Comparison of ENCODE assay signal across 21 mouse cellular contexts in the genomic region with DNA sequence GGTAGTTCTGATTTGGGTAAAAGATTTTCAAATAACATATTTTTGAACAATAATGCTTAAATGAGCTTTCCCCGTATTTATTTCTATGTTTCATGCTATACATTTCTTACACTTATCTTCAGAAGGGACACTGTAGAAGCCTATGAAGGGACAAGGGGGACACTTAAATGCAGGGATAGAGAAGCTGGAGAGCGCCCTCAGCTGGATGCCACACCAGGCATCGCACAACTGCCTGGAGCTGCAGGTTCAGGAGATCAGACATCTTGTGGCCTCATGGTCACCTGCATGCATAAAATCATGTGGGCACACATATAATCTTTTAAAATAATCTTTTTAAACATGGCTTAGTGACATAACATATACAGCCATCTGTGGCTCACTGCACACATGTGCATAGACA. TPM values are rescaled to one million over a fixed set of nuclear protein-coding genes. Genes with fewer than 3 reads are reported as not detected.
DNase-seq lines count a peak whose midpoint lies in the region; ATAC-seq and TF ChIP-seq lines count a peak whose summit lies in the region.
"Had no signal": no experiment of that assay in that cellular context is flagged by ENCODE, and none has a peak within 500 bp of the region (broad histone marks: within the 10 kb centered on the region; RNA-seq: fewer than 3 reads in every experiment).

No protein-coding gene starts in this region.

- TF ChIP-seq POLR2A in kidney, adult 2 months (IDR thresholded peaks at IDR 0.05; ENCODE audit: low read depth, low read length): no peak
- TF ChIP-seq POLR2A in brain, embryonic 14.5 days (IDR thresholded peaks at IDR 0.05; ENCODE audit: borderline replicate concordance, extremely low read depth, insufficient read depth, insufficient read length, poor library complexity, severe bottlenecking): no peak

- no peak overlapping the region for H3K27ac ChIP-seq in kidney, adult 2 months (ENCODE audit: insufficient read depth, low read depth, low read length)
- no peak overlapping the region for H3K27ac ChIP-seq in kidney, embryonic 14.5 days (ENCODE audit: low read depth, low read length)
- no peak overlapping the region for H3K27ac ChIP-seq in liver, embryonic 14.5 days
- H3K27ac ChIP-seq: forebrain, embryonic 12.5 days; heart, embryonic 13.5 days; hindbrain, embryonic 13.5 days; limb, embryonic 12.5 days; lung, embryonic 15.5 days; neural tube, embryonic 15.5 days had no signal

- WGBS in kidney, adult 2 months: 87% methylated on average over 3 of the region's 3 CpGs
- 92% methylated on average over 3 of the region's 3 CpGs for WGBS in kidney, embryonic 14.5 days
- WGBS in liver, embryonic 14.5 days (ENCODE audit: insufficient replicate concordance): 79% methylated on average over 3 of the region's 3 CpGs

- H3K27me3 ChIP-seq in kidney, adult 2 months (replicated peaks; ENCODE audit: control insufficient read depth, insufficient read depth, low read length): no peaks in the 10 kb centered on the region
- H3K27me3 ChIP-seq in kidney, embryonic 14.5 days (ENCODE audit: control insufficient read depth, insufficient read depth, low read length): no peaks in the 10 kb centered on the region
- no peaks in the 10 kb centered on the region for H3K27me3 ChIP-seq in liver, embryonic 14.5 days (ENCODE audit: control insufficient read depth, insufficient read depth, low read length)
- H3K27me3 ChIP-seq: forebrain, embryonic 12.5 days; heart, embryonic 13.5 days; hindbrain, embryonic 13.5 days; limb, embryonic 12.5 days; lung, embryonic 15.5 days; neural tube, embryonic 15.5 days had no signal

- no peak overlapping the region for H3K4me2 ChIP-seq in kidney, embryonic 14.5 days (replicated peaks; ENCODE audit: low read depth, low read length)
- H3K4me2 ChIP-seq in liver, embryonic 14.5 days (ENCODE audit: low read depth): no peak overlapping the region
- H3K4me2 ChIP-seq: forebrain, embryonic 12.5 days; heart, embryonic 13.5 days; hindbrain, embryonic 13.5 days; limb, embryonic 12.5 days; lung, embryonic 15.5 days; neural tube, embryonic 15.5 days had no signal

- no peak overlapping the region for H3K9ac ChIP-seq in kidney, embryonic 14.5 days (ENCODE audit: low read depth, low read length)
- no peak overlapping the region for H3K9ac ChIP-seq in liver, embryonic 14.5 days (replicated peaks)
- H3K9ac ChIP-seq: forebrain, embryonic 12.5 days; heart, embryonic 13.5 days; hindbrain, embryonic 13.5 days; limb, embryonic 12.5 days; lung, embryonic 15.5 days; neural tube, embryonic 15.5 days had no signal

- peak; percentile 31 to 55 for DNase-seq in adrenal gland, adult (ENCODE audit: inconsistent age in 2 of 2, low spot score in 1 of 2)
- no peak for DNase-seq in adrenal gland, postnatal 10 days
- no peak for DNase-seq in kidney, adult 2 months
- no peak for DNase-seq in liver, embryonic 14.5 days (ENCODE audit: low read depth in 3 of 3, low spot score in 3 of 3)
- DNase-seq in liver: no peak
- no peak for DNase-seq in brain, embryonic 14.5 days (ENCODE audit: low read depth)
- DNase-seq in layer of hippocampus, adult 18-20 months (ENCODE audit: low spot score in 2 of 2): no peak
- DNase-seq: cerebellum, adult 8-10 months; gastrocnemius, postnatal 36 days; retina, postnatal 1 day; spleen, adult 18-20 months; thymus, postnatal 4 days had no signal

- H3K36me3 ChIP-seq in kidney, adult 2 months (ENCODE audit: control insufficient read depth, insufficient read depth, low read length): peaks cover 19% of the 10 kb centered on the region
- H3K36me3 ChIP-seq in kidney, embryonic 14.5 days (ENCODE audit: control insufficient read depth, insufficient read depth, low read length): peaks cover 84% of the 10 kb centered on the region
- H3K36me3 ChIP-seq in liver, embryonic 14.5 days (replicated peaks; ENCODE audit: control insufficient read depth, insufficient read depth, low read depth): peaks cover 85% of the 10 kb centered on the region

- peaks cover 11% of the 10 kb centered on the region for H3K4me1 ChIP-seq in kidney, adult 2 months (ENCODE audit: control insufficient read depth, insufficient read depth, low read length)
- no peaks in the 10 kb centered on the region for H3K4me1 ChIP-seq in kidney, embryonic 14.5 days (ENCODE audit: control insufficient read depth, insufficient read depth, low read length)
- H3K4me1 ChIP-seq in liver, embryonic 14.5 days (replicated peaks; ENCODE audit: control insufficient read depth in 2 of 2, insufficient read depth in 2 of 2, low read length in 1 of 2): no peaks in the 10 kb centered on the region
- H3K4me1 ChIP-seq: forebrain, embryonic 12.5 days; heart, embryonic 13.5 days; hindbrain, embryonic 13.5 days; limb, embryonic 12.5 days; lung, embryonic 15.5 days; neural tube, embryonic 15.5 days had no signal

- no peaks in the 10 kb centered on the region for H3K9me3 ChIP-seq in kidney, embryonic 14.5 days (ENCODE audit: control insufficient read depth, low read length)
- no peaks in the 10 kb centered on the region for H3K9me3 ChIP-seq in liver, embryonic 14.5 days (ENCODE audit: control insufficient read depth, low read length)
- H3K9me3 ChIP-seq: forebrain, embryonic 12.5 days; heart, embryonic 13.5 days; hindbrain, embryonic 13.5 days; limb, embryonic 12.5 days; lung, embryonic 15.5 days; neural tube, embryonic 15.5 days had no signal

- TF ChIP-seq CTCF in kidney, adult 2 months (conservative IDR thresholded peaks at IDR 0.05; ENCODE audit: insufficient read depth, insufficient read length, low read depth, low read length): peak; percentile 48
- TF ChIP-seq CTCF in liver, embryonic 14.5 days (IDR thresholded peaks at IDR 0.05; ENCODE audit: low read depth): peak; percentile 42
- peak; percentile 12; the same call in 1 of the 2 replicates for TF ChIP-seq CTCF in brain, embryonic 14.5 days (IDR thresholded peaks at IDR 0.05; ENCODE audit: borderline replicate concordance, extremely low read depth, insufficient read depth, insufficient read length)

- no peak for TF ChIP-seq EP300 in liver, embryonic 14.5 days (IDR thresholded peaks at IDR 0.05; ENCODE audit: low read depth)

- ATAC-seq in kidney, embryonic 14.5 days (ENCODE audit: low FRiP score, low TSS enrichment): no peak
- ATAC-seq in liver, embryonic 14.5 days (ENCODE audit: insufficient read depth): no peak

- no peak overlapping the region for H3K4me3 ChIP-seq in kidney, adult 2 months (ENCODE audit: insufficient read depth, low read depth, low read length)
- H3K4me3 ChIP-seq in kidney, embryonic 14.5 days (ENCODE audit: low read length): no peak overlapping the region
- no peak overlapping the region for H3K4me3 ChIP-seq in liver, embryonic 14.5 days (ENCODE audit: insufficient read depth in 1 of 2, low read depth in 2 of 2, low read length in 2 of 2)
- H3K4me3 ChIP-seq: forebrain, embryonic 12.5 days; heart, embryonic 13.5 days; hindbrain, embryonic 13.5 days; limb, embryonic 12.5 days; lung, embryonic 15.5 days; neural tube, embryonic 15.5 days had no signal

RNA-seq across cellular contexts. Expression of a gene that starts 9.8 kb away (rescaled TPM):
- total RNA-seq in adrenal gland, postnatal 10 days (2021): 100 to 1,000 TPM; 128 to 131 TPM
- 21.5 and 24.4 TPM in 2 replicates for polyA plus RNA-seq in kidney, adult 2 months (2012; rRNA removed)
- 77.6 and 103 TPM in 2 replicates for polyA plus RNA-seq in kidney, embryonic 14.5 days (2014; fragmentation: Nextera tagmentation; extraction: Ambion mirVana)
- polyA plus RNA-seq in liver, embryonic 14.5 days (2012; rRNA removed): 23.7 and 32.3 TPM in 2 replicates
- polyA plus RNA-seq in liver, embryonic 14.5 days (2014; fragmentation: Nextera tagmentation; extraction: Ambion mirVana): 44.8 and 45.5 TPM in 2 replicates
- polyA plus RNA-seq in brain, embryonic 14.5 days (2012; rRNA removed): 69.3 and 77.8 TPM in 2 replicates
- total RNA-seq in layer of hippocampus, adult 18-20 months (2021): 100 to 1,000 TPM in 1 of 2 experiments, 10 to 100 TPM in 1; 93.1 to 102 TPM

RNA-seq across cellular contexts. Expression of a gene that starts 13.3 kb away (rescaled TPM):
- total RNA-seq in adrenal gland, postnatal 10 days (2021): 10 to 100 TPM; 22.4 to 27.0 TPM
- polyA plus RNA-seq in kidney, adult 2 months (2012; rRNA removed): 11.2 and 12.9 TPM in 2 replicates
- 34.9 and 51.7 TPM in 2 replicates for polyA plus RNA-seq in kidney, embryonic 14.5 days (2014; fragmentation: Nextera tagmentation; extraction: Ambion mirVana)
- polyA plus RNA-seq in liver, embryonic 14.5 days (2012; rRNA removed): 9.7 and 15.3 TPM in 2 replicates
- polyA plus RNA-seq in liver, embryonic 14.5 days (2014; fragmentation: Nextera tagmentation; extraction: Ambion mirVana): 29.2 and 32.6 TPM in 2 replicates
- polyA plus RNA-seq in brain, embryonic 14.5 days (2012; rRNA removed): 9.3 and 10.3 TPM in 2 replicates
- 10 to 100 TPM; 16.2 to 17.8 TPM for total RNA-seq in layer of hippocampus, adult 18-20 months (2021)

RNA-seq across cellular contexts. Expression of a gene that starts 13.5 kb away (rescaled TPM):
- 100 to 1,000 TPM; 193 to 202 TPM for total RNA-seq in adrenal gland, postnatal 10 days (2021)
- 120 and 170 TPM in 2 replicates for polyA plus RNA-seq in kidney, adult 2 months (2012; rRNA removed)
- 343 and 349 TPM in 2 replicates for polyA plus RNA-seq in kidney, embryonic 14.5 days (2014; fragmentation: Nextera tagmentation; extraction: Ambion mirVana)
- 51.6 and 78.7 TPM in 2 replicates for polyA plus RNA-seq in liver, embryonic 14.5 days (2012; rRNA removed)
- polyA plus RNA-seq in liver, embryonic 14.5 days (2014; fragmentation: Nextera tagmentation; extraction: Ambion mirVana): 172 and 185 TPM in 2 replicates
- 94.4 and 103 TPM in 2 replicates for polyA plus RNA-seq in brain, embryonic 14.5 days (2012; rRNA removed)
- 10 to 100 TPM; 89.6 to 91.3 TPM for total RNA-seq in layer of hippocampus, adult 18-20 months (2021)

RNA-seq across cellular contexts. Expression of a gene that starts 39.2 kb away (rescaled TPM):
- total RNA-seq in adrenal gland, postnatal 10 days (2021): under 1 TPM in 1 of 2 experiments, not detected in 1; 0.73 TPM
- polyA plus RNA-seq in kidney, adult 2 months (2012; rRNA removed): 0.30 and 0.50 TPM in 2 replicates
- 0.41 TPM in 1 of 2 replicates, not detected in the other for polyA plus RNA-seq in kidney, embryonic 14.5 days (2014; fragmentation: Nextera tagmentation; extraction: Ambion mirVana)
- 0.38 and 0.40 TPM in 2 replicates for polyA plus RNA-seq in liver, embryonic 14.5 days (2012; rRNA removed)
- not detected in 2 replicates for polyA plus RNA-seq in liver, embryonic 14.5 days (2014; fragmentation: Nextera tagmentation; extraction: Ambion mirVana)
- polyA plus RNA-seq in brain, embryonic 14.5 days (2012; rRNA removed): 0.48 and 1.1 TPM in 2 replicates
- total RNA-seq in layer of hippocampus, adult 18-20 months (2021): not detected
- total RNA-seq: gastrocnemius, postnatal 36 days; megakaryocyte-erythroid progenitor cell, adult 5-6 weeks had no signal
- polyA plus RNA-seq: embryonic facial prominence, embryonic 14.5 days; forebrain, embryonic 12.5 days; heart, embryonic 13.5 days; limb, embryonic 12.5 days had no signal

RNA-seq across cellular contexts. Expression of a gene that starts 51.2 kb away (rescaled TPM):
- not detected for total RNA-seq in adrenal gland, postnatal 10 days (2021)
- not detected in 2 replicates for polyA plus RNA-seq in kidney, adult 2 months (2012; rRNA removed)
- not detected in 2 replicates for polyA plus RNA-seq in kidney, embryonic 14.5 days (2014; fragmentation: Nextera tagmentation; extraction: Ambion mirVana)
- polyA plus RNA-seq in liver, embryonic 14.5 days (2012; rRNA removed): 0.18 and 0.24 TPM in 2 replicates
- polyA plus RNA-seq in liver, embryonic 14.5 days (2014; fragmentation: Nextera tagmentation; extraction: Ambion mirVana): 0.33 and 0.43 TPM in 2 replicates
- polyA plus RNA-seq in brain, embryonic 14.5 days (2012; rRNA removed): 0.21 and 0.32 TPM in 2 replicates
- 1 to 10 TPM in 1 of 2 experiments, under 1 TPM in 1; 0.97 to 1.1 TPM for total RNA-seq in layer of hippocampus, adult 18-20 months (2021)
- total RNA-seq: gastrocnemius, postnatal 36 days had no signal
- polyA plus RNA-seq: limb, embryonic 12.5 days had no signal

Comparison
In these comparisons a context has a peak if more than half of its experiments do, and no peak if none do; other contexts are left out.
1. DNase-seq: peak in adrenal gland, adult (2 of 2); none in adrenal gland, postnatal 10 days (single experiment), kidney, adult 2 months (single experiment), liver, embryonic 14.5 days (0 of 3), liver (single experiment), brain, embryonic 14.5 days (single experiment) and layer of hippocampus, adult 18-20 months (0 of 2).
2. Peak in every context shown above with its lines, with median percentiles within 50 percentile points of each other: CTCF ChIP-seq.